8 mouse cellular contexts compared by ENCODE assay signal in the genomic region with DNA sequence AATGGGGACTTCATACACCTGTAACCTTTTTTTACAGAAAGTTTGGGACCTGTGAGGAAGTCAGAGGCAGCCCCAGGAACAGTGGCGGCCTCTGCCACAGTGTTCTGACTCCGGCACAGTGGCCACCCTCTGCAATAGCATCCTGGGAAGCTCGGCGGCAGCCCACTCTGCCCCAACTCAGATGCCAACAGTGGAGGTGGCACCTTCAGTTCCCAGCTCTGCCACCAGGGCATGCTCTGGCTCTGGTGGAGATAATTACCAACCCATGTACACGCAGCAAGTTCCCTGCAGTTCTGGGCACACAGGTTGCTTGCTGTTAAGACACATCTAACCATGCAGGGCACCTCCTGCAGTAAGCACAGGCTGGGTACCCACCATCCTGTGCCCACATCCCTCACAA. TPM values are rescaled to one million over a fixed set of nuclear protein-coding genes. Genes with fewer than 3 reads are reported as not detected.
DNase-seq lines count a peak whose midpoint lies in the region; ATAC-seq lines count a peak whose summit lies in the region.

No protein-coding gene starts in this region.

- peak; percentile 41; the same call in 1 of the 2 replicates for ATAC-seq in cerebellum, adult (ENCODE audit: insufficient number of reproducible peaks, low FRiP score, low TSS enrichment)
- no peak for ATAC-seq in megakaryocyte progenitor cell, adult 5-6 weeks (replicated peaks; ENCODE audit: poor library complexity)

- intact Hi-C loops in left cerebral cortex, postnatal 4 days (cut with DNase I): loop anchor here (10.0 kb wide), 1 partner anchor 95 kb away; no protein-coding TSS in a partner anchor

- DNase-seq in cerebellum, adult 9-10 months: no peak
- peak; percentile 75 for DNase-seq in left cerebral cortex, postnatal 4 days
- DNase-seq in left cerebral cortex, adult 8-10 months (ENCODE audit: low spot score in 2 of 2): no peak
- DNase-seq in Muller cell, postnatal 12 days (ENCODE audit: inconsistent ontology term): peak; percentile 14
- DNase-seq in kidney, postnatal 4 days: peak; percentile 49 to 53
- DNase-seq in urinary bladder, postnatal 4 days (ENCODE audit: low spot score in 2 of 2): no peak

RNA-seq across cellular contexts. Expression of gene Phf21b, which starts 55.7 kb away (rescaled TPM):
- total RNA-seq in left cerebral cortex, postnatal 4 days (2021): 10 to 100 TPM in 1 of 2 experiments, 1 to 10 TPM in 1; 9.3 to 13.1 TPM
- 10 to 100 TPM; 10.6 to 17.9 (median 14.5) TPM for total RNA-seq in left cerebral cortex, adult 8-10 months (2022)
- 0.20 and 0.32 TPM in 2 replicates for total RNA-seq in megakaryocyte progenitor cell, adult 5-6 weeks (2015)
- total RNA-seq in megakaryocyte progenitor cell, adult 5-6 weeks (2017): 0.08 and 0.10 TPM in 2 replicates

Comparison
In these comparisons a context has a peak if more than half of its experiments do, and no peak if none do; other contexts are left out.
1. DNase-seq: peak in left cerebral cortex, postnatal 4 days (single experiment), Muller cell, postnatal 12 days (single experiment) and kidney, postnatal 4 days (2 of 2); none in cerebellum, adult 9-10 months (single experiment), left cerebral cortex, adult 8-10 months (0 of 2) and urinary bladder, postnatal 4 days (0 of 2).
2. RNA of gene Phf21b, which starts 55.7 kb away (total RNA-seq): 10.6 to 17.9 TPM in left cerebral cortex, adult 8-10 months and 9.3 to 13.1 TPM in left cerebral cortex, postnatal 4 days; 0.08 to 0.32 TPM in megakaryocyte progenitor cell, adult 5-6 weeks; every median in the first group is over 4 times any median in the second.